Mouse (Mus musculus) CH12.LX (cell line): ENCODE data around the gene Tbc1d10a. TPM values are rescaled to one million over a fixed set of nuclear protein-coding genes. Genes with fewer than 3 reads are reported as not detected.

ENCODE experiments used
- DNase-seq: peaks from one replicate; pipeline ENCODE4 v3.0.0-alpha.2; 2013; ENCODE audit errors: extremely low read depth
- H3K27ac ChIP-seq: 2 replicates; pipeline ENCODE4 v1.5.1; 2012; ENCODE audit warnings: low read depth, mild to moderate bottlenecking, control low read depth, moderate library complexity; ENCODE audit not compliant: insufficient read depth
- H3K27me3 ChIP-seq: replicated peaks from 2 replicates; pipeline ENCODE3; 2012; ENCODE audit warnings: inconsistent platforms
- H3K36me3 ChIP-seq, 2 experiments: replicated peaks in 1 of 2; 2 replicates each; pipeline versions ENCODE3 to v1.6.1; 2012; ENCODE audit warnings: inconsistent platforms in 1 of 2, low read length in 1 of 2, mild to moderate bottlenecking in 1 of 2, mixed read lengths in 1 of 2, moderate library complexity in 1 of 2; ENCODE audit not compliant: control insufficient read depth in 1 of 2, insufficient read depth in 1 of 2
- H3K4me1 ChIP-seq, 2 experiments: 2 replicates each; pipeline ENCODE4 v1.6.1; 2012; ENCODE audit warnings: inconsistent platforms in 1 of 2, moderate library complexity in 1 of 2; ENCODE audit not compliant: insufficient read depth in 2 of 2, control insufficient read depth in 1 of 2
- H3K4me2 ChIP-seq: 2 replicates; pipeline ENCODE4 v1.6.1; 2012; ENCODE audit warnings: low read depth, mild to moderate bottlenecking, control low read depth; ENCODE audit not compliant: poor library complexity, insufficient read depth, severe bottlenecking
- H3K4me3 ChIP-seq, 3 experiments: fragments of 150-350 bp in 1 of 3; sonication (generic) in 1 of 3; replicated peaks in 1 of 3; 2 replicates each; pipeline versions ENCODE3 to v1.5.1; 2011 to 2012; ENCODE audit warnings: low read depth in 2 of 3, low read length in 2 of 3, mild to moderate bottlenecking in 2 of 3, moderate library complexity in 2 of 3, control low read depth in 1 of 3, improper control_type of control experiment in 1 of 3, inconsistent platforms in 1 of 3, mixed read lengths in 1 of 3; ENCODE audit not compliant: poor library complexity in 1 of 3
- H3K79me2 ChIP-seq: replicated peaks from 2 replicates; pipeline ENCODE4 v1.6.1; 2012; ENCODE audit warnings: mild to moderate bottlenecking, moderate library complexity; ENCODE audit not compliant: control insufficient read depth, poor library complexity, insufficient read depth, severe bottlenecking; ENCODE audit errors: extremely low read depth
- H3K9ac ChIP-seq: 2 replicates; pipeline ENCODE4 v1.6.1; 2012; ENCODE audit warnings: low read depth, mild to moderate bottlenecking, control low read depth, moderate library complexity; ENCODE audit not compliant: insufficient read depth
- H3K9me3 ChIP-seq: replicated peaks from 2 replicates; pipeline ENCODE3; 2012; ENCODE audit warnings: low read length, inconsistent platforms, mixed read lengths
- CHD2 ChIP-seq: IDR thresholded peaks from 2 replicates; pipeline ENCODE4 v1.6.1; 2011; ENCODE audit warnings: low read length, improper control_type of control experiment
- CTCF ChIP-seq, 2 experiments: IDR thresholded peaks in 1 of 2; conservative IDR thresholded peaks in 1 of 2; 2 replicates each; pipeline ENCODE4 v1.5.1; 2011 to 2012; ENCODE audit warnings: low read depth in 2 of 2, low read length in 2 of 2, improper control_type of control experiment in 1 of 2, inconsistent platforms in 1 of 2, mild to moderate bottlenecking in 1 of 2, moderate library complexity in 1 of 2
- E2F4 ChIP-seq: IDR thresholded peaks from 2 replicates; pipeline ENCODE4 v1.6.1; 2011; ENCODE audit warnings: low read depth, low read length, improper control_type of control experiment; ENCODE audit not compliant: insufficient replicate concordance
- IRF4 ChIP-seq: IDR thresholded peaks from 2 replicates; pipeline ENCODE4 v1.6.1; 2014; ENCODE audit warnings: low read depth, mild to moderate bottlenecking, inconsistent platforms, low read length, improper control_type of control experiment
- KAT2A ChIP-seq: IDR thresholded peaks from 2 replicates; pipeline ENCODE4 v1.6.1; 2012; ENCODE audit warnings: low read length, improper control_type of control experiment, inconsistent platforms; ENCODE audit not compliant: insufficient replicate concordance
- MAFK ChIP-seq: IDR thresholded peaks from 2 replicates; pipeline ENCODE4 v1.6.1; 2011; ENCODE audit warnings: low read length, improper control_type of control experiment; ENCODE audit not compliant: insufficient replicate concordance
- MXI1 ChIP-seq: IDR thresholded peaks from 2 replicates; pipeline ENCODE4 v1.6.1; 2011; ENCODE audit warnings: mild to moderate bottlenecking, low read depth, low read length, improper control_type of control experiment
- NELFE ChIP-seq: IDR thresholded peaks from 2 replicates; pipeline ENCODE4 v1.6.1; 2011; ENCODE audit warnings: low read depth, low read length, improper control_type of control experiment
- NRF1 ChIP-seq: IDR thresholded peaks from 2 replicates; pipeline ENCODE4 v1.6.1; 2014; ENCODE audit warnings: low read depth, mild to moderate bottlenecking, inconsistent platforms, low read length, improper control_type of control experiment, moderate library complexity
- POLR2A ChIP-seq: IDR thresholded peaks from 2 replicates; pipeline ENCODE4 v1.6.1; 2011; ENCODE audit warnings: low read depth, mild to moderate bottlenecking, improper control_type of control experiment, low read length
- POLR2AphosphoS2 ChIP-seq: IDR thresholded peaks from 2 replicates; pipeline ENCODE4 v1.6.1; 2011; ENCODE audit warnings: low read depth, low read length, improper control_type of control experiment
- RAD21 ChIP-seq: IDR thresholded peaks from 2 replicates; pipeline ENCODE4 v1.6.1; 2011; ENCODE audit warnings: low read depth, mild to moderate bottlenecking, low read length, improper control_type of control experiment, moderate library complexity
- RCOR1 ChIP-seq: conservative IDR thresholded peaks from 2 replicates; pipeline ENCODE4 v1.6.1; 2012; ENCODE audit warnings: low read depth, mild to moderate bottlenecking, inconsistent platforms, low read length, improper control_type of control experiment
- SMC3 ChIP-seq: IDR thresholded peaks from 2 replicates; pipeline ENCODE4 v1.6.1; 2011; ENCODE audit warnings: low read depth, low read length, improper control_type of control experiment
- TBP ChIP-seq: conservative IDR thresholded peaks from 2 replicates; pipeline ENCODE4 v1.6.1; 2011; ENCODE audit warnings: low read depth, low read length, improper control_type of control experiment
- UBTF ChIP-seq: IDR thresholded peaks from 2 replicates; pipeline ENCODE4 v1.6.1; 2012; ENCODE audit warnings: low read depth, mild to moderate bottlenecking, inconsistent platforms, low read length, improper control_type of control experiment, moderate library complexity
- ZMIZ1 ChIP-seq: IDR thresholded peaks from 2 replicates; pipeline ENCODE4 v1.6.1; 2012; ENCODE audit warnings: low read depth, mild to moderate bottlenecking, inconsistent platforms, low read length, improper control_type of control experiment
- ZNF384 ChIP-seq: IDR thresholded peaks from 2 replicates; pipeline ENCODE4 v1.6.1; 2012; ENCODE audit warnings: low read depth, low read length, improper control_type of control experiment, inconsistent platforms
- dilution Hi-C: fragments of 300-500 bp; cut with MboI; formaldehyde crosslinking; loops from 2 replicates; pipeline ENCODE4 v1.14.3; 2020; ENCODE audit warnings: low sequenced_read_pairs; ENCODE audit not compliant: extremely low pct_unique_long_range_greater_than_20kb, extremely low pct_ligation_motif_present
- in situ Hi-C: fragments of 300-500 bp; cut with MboI; formaldehyde crosslinking; loops from 3 replicates; pipeline ENCODE4 v1.14.3; 2019; ENCODE audit warnings: low sequenced_read_pairs, low pct_ligation_motif_present, low pct_unique_long_range_greater_than_20kb, mixed read lengths
- polyA plus RNA-seq: library from polyadenylated mRNA; unstranded; fragments of >175 nt; gene quantifications from 2 replicates; pipeline ENCODE4 v1.2.1, GENCODE M21; 2012; ENCODE audit warnings: low read depth; ENCODE audit not compliant: insufficient read length
- total RNA-seq, 2 experiments: library from RNA; depleted of rRNA; stranded (reverse); fragments of 300-350 nt in 1 of 2; fragments of >200 nt in 1 of 2; gene quantifications; 2 replicates each; pipeline ENCODE4 v1.2.3; 2012 to 2014

The Tbc1d10a gene
- total and polyA plus RNA-seq, 3 experiments: 30.3 to 33.9 (median 33.5) TPM

DNA sequence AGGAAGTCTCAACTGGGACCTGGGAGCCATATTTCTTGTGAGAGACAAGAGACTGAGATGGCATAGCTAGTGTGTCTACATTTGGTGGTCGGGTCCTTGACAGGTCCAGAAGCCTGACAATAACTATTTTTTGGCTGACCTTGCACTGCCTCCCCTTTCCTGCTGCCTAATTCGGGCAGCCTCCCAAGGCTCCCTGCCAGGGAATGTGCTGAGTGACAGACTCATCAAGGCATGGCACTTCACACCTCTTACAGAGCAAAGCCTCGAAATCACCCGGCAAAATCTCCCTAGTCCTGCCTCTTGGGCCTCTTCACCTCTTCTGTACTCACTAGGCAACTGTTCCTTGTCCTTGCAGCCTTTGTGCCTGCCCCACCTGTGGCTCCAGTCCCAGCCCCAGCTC is 8.9 kb upstream of the Tbc1d10a start:
- H3K4me3 ChIP-seq: no peak overlapping the region
- H3K9me3 ChIP-seq: no peaks in the 10 kb centered on the region
- no peaks in the 10 kb centered on the region for H3K4me1 ChIP-seq
- no peaks in the 10 kb centered on the region for H3K27me3 ChIP-seq
- TF ChIP-seq RAD21 (no peak), POLR2AphosphoS2 (no peak), NRF1 (no peak), MXI1 (no peak), KAT2A (no peak), NELFE (no peak), CHD2 (no peak), UBTF (no peak), TBP (no peak), RCOR1 (no peak), SMC3 (no peak), E2F4 (no peak), CTCF (conservative IDR thresholded peaks at IDR 0.05 in 1 of 2, IDR thresholded peaks at IDR 0.05 in 1 of 2; ENCODE audit: low read depth in 2 of 2, low read length in 2 of 2) (no peak), ZNF384 (no peak), MAFK (no peak), ZMIZ1 (no peak), POLR2A (no peak)
- H3K79me2 ChIP-seq: no peaks in the 10 kb centered on the region
- no peak overlapping the region for H3K9ac ChIP-seq
- in situ Hi-C loops: loop anchor here (5.0 kb wide), 1 partner anchor 40 kb away; the partner anchor contains the start of gene Castor1
- H3K4me2 ChIP-seq: no peak overlapping the region
- no peak for DNase-seq
- peaks cover 97 to 98% of the 10 kb centered on the region in 2 experiments for H3K36me3 ChIP-seq
- H3K27ac ChIP-seq: no peak overlapping the region
- dilution Hi-C loops: no loop called here

DNA sequence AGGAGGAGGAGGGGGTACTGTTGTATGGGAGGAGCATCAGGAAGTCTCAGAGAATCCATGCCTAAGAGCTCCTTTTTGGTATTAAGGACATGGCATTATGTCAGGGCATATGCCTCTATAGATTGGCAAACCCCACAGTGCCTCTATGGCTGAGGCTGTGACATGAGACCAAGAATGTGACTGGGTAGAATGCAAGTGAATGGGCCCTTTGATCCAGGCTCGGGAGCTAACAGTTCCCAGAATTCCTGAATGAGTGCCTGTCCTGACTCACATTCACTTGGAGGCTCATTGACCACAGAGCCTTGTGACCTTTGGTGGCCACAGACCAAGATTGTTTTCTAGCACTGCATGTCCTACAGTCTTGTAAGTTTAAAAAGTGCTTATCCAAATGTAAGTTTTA is 4.5 kb upstream of the Tbc1d10a start:
- no peak for DNase-seq
- H3K27ac ChIP-seq: no peak overlapping the region
- H3K4me1 ChIP-seq: peaks cover 0 to 3% of the 10 kb centered on the region in 2 experiments; a peak in 2 of 4 replicates
- dilution Hi-C loops: no loop called here
- no peaks in the 10 kb centered on the region for H3K27me3 ChIP-seq
- H3K9me3 ChIP-seq: no peaks in the 10 kb centered on the region
- no peak overlapping the region for H3K4me2 ChIP-seq
- TF ChIP-seq POLR2AphosphoS2 (peak; percentile 30; the same call in 1 of the 2 replicates), E2F4 (no peak), CHD2 (no peak), IRF4 (no peak)
- H3K9ac ChIP-seq: no peak overlapping the region
- in situ Hi-C loops: no loop called here
- H3K79me2 ChIP-seq: no peaks in the 10 kb centered on the region
- no peak overlapping the region for H3K4me3 ChIP-seq
- peaks cover 58 to 68% of the 10 kb centered on the region in 2 experiments for H3K36me3 ChIP-seq
